Mouse (Mus musculus): ENCODE measurements at regions not wholly inside any gene's neighbourhood (a gene's known extent, or its start where the extent isn't known, plus 50 kb on each side); places are given as distances from the start of the nearest gene placed in this dataset.

GRCm38 (mm10) chr4:64901091-64901845 lies 222.7 kb upstream of the Pappa start:
- WGBS = 83% methylated on average over 5 of the region's 5 CpGs
- no peak overlapping the region for H3K9ac ChIP-seq (replicated peaks; ENCODE audit: low read length, poor library complexity, severe bottlenecking)
- no peaks in the 10 kb centered on the region for H3K4me1 ChIP-seq (ENCODE audit: insufficient read depth, low read length)
- H3K9me3 ChIP-seq (ENCODE audit: low read length) = no peaks in the 10 kb centered on the region
- no peak for DNase-seq (ENCODE audit: low spot score)
- no peaks in the 10 kb centered on the region for H3K27me3 ChIP-seq (ENCODE audit: insufficient read depth, low read length)
- no peak overlapping the region for H3K4me3 ChIP-seq (ENCODE audit: low read depth, low read length)
- no peak overlapping the region for H3K4me2 ChIP-seq (ENCODE audit: low read depth, low read length, poor library complexity, severe bottlenecking)
- no peak for ATAC-seq (ENCODE audit: low FRiP score)
- H3K36me3 ChIP-seq (ENCODE audit: insufficient read depth, low read length) = no peaks in the 10 kb centered on the region
- no peak overlapping the region for H3K27ac ChIP-seq (ENCODE audit: low read depth, low read length)
- no peak for TF ChIP-seq CTCF (IDR thresholded peaks at IDR 0.05)

GRCm38 (mm10) chr4:64923751-64924150 lies 200.2 kb upstream of the Pappa start:
- H3K27ac ChIP-seq (ENCODE audit: low read depth, low read length) = no peak overlapping the region
- H3K9me3 ChIP-seq (ENCODE audit: low read length) = no peaks in the 10 kb centered on the region
- no peak for TF ChIP-seq CTCF (IDR thresholded peaks at IDR 0.05)
- H3K9ac ChIP-seq (replicated peaks; ENCODE audit: low read length, poor library complexity, severe bottlenecking) = no peak overlapping the region
- H3K36me3 ChIP-seq (ENCODE audit: insufficient read depth, low read length) = no peaks in the 10 kb centered on the region
- no peaks in the 10 kb centered on the region for H3K27me3 ChIP-seq (ENCODE audit: insufficient read depth, low read length)
- no peak overlapping the region for H3K4me2 ChIP-seq (ENCODE audit: low read depth, low read length, poor library complexity, severe bottlenecking)
- DNase-seq (ENCODE audit: low spot score) (no peak), ATAC-seq (ENCODE audit: low FRiP score) (no peak)
- H3K4me1 ChIP-seq (ENCODE audit: insufficient read depth, low read length) = no peaks in the 10 kb centered on the region
- no peak overlapping the region for H3K4me3 ChIP-seq (ENCODE audit: low read depth, low read length)

GRCm38 (mm10) chr4:64928553-64928952 lies 195.4 kb upstream of the Pappa start:
- Histone ChIP-seq H3K36me3 (ENCODE audit: insufficient read depth, low read length) (no peaks in the 10 kb centered on the region), H3K27ac (ENCODE audit: low read depth, low read length) (no peak overlapping the region), H3K9me3 (ENCODE audit: low read length) (no peaks in the 10 kb centered on the region), H3K4me1 (ENCODE audit: insufficient read depth, low read length) (no peaks in the 10 kb centered on the region), H3K9ac (replicated peaks; ENCODE audit: low read length, poor library complexity, severe bottlenecking) (no peak overlapping the region), H3K4me2 (ENCODE audit: low read depth, low read length, poor library complexity, severe bottlenecking) (no peak overlapping the region), H3K27me3 (ENCODE audit: insufficient read depth, low read length) (no peaks in the 10 kb centered on the region), H3K4me3 (ENCODE audit: low read depth, low read length) (no peak overlapping the region)
- ATAC-seq (ENCODE audit: low FRiP score) (no peak), DNase-seq (ENCODE audit: low spot score) (no peak)
- no peak for TF ChIP-seq CTCF (IDR thresholded peaks at IDR 0.05)
- 67% methylated on average over 2 of the region's 2 CpGs for WGBS

- ATAC-seq (ENCODE audit: low FRiP score) = no peak
Measured at GRCm38 (mm10) chr4:64945547-64945946, 178.4 kb upstream of the Pappa start.

GRCm38 (mm10) chr4:64952651-64953050 lies 171.3 kb upstream of the Pappa start:
- H3K4me2 ChIP-seq (ENCODE audit: low read depth, low read length, poor library complexity, severe bottlenecking) = no peak overlapping the region
- H3K27ac ChIP-seq (ENCODE audit: low read depth, low read length) = no peak overlapping the region
- DNase-seq (ENCODE audit: low spot score) (no peak), ATAC-seq (ENCODE audit: low FRiP score) (no peak)
- no peaks in the 10 kb centered on the region for H3K36me3 ChIP-seq (ENCODE audit: insufficient read depth, low read length)
- no peak for TF ChIP-seq CTCF (IDR thresholded peaks at IDR 0.05)
- no peak overlapping the region for H3K4me3 ChIP-seq (ENCODE audit: low read depth, low read length)
- no peaks in the 10 kb centered on the region for H3K9me3 ChIP-seq (ENCODE audit: low read length)
- H3K27me3 ChIP-seq (ENCODE audit: insufficient read depth, low read length) = no peaks in the 10 kb centered on the region
- H3K9ac ChIP-seq (replicated peaks; ENCODE audit: low read length, poor library complexity, severe bottlenecking) = no peak overlapping the region
- H3K4me1 ChIP-seq (ENCODE audit: insufficient read depth, low read length) = no peaks in the 10 kb centered on the region

More at GRCm38 (mm10) chr4:64945547-64945946, 178.4 kb upstream of the Pappa start:
- H3K27ac ChIP-seq (ENCODE audit: low read depth, low read length) = no peak overlapping the region
- H3K4me1 ChIP-seq (ENCODE audit: insufficient read depth, low read length) = no peaks in the 10 kb centered on the region
- H3K9me3 ChIP-seq (ENCODE audit: low read length) = no peaks in the 10 kb centered on the region
- no peak for DNase-seq (ENCODE audit: low spot score)
- H3K36me3 ChIP-seq (ENCODE audit: insufficient read depth, low read length) = no peaks in the 10 kb centered on the region
- H3K9ac ChIP-seq (replicated peaks; ENCODE audit: low read length, poor library complexity, severe bottlenecking) = no peak overlapping the region
- no peak overlapping the region for H3K4me3 ChIP-seq (ENCODE audit: low read depth, low read length)
- H3K4me2 ChIP-seq (ENCODE audit: low read depth, low read length, poor library complexity, severe bottlenecking) = no peak overlapping the region
- TF ChIP-seq CTCF (IDR thresholded peaks at IDR 0.05) = no peak
- no peaks in the 10 kb centered on the region for H3K27me3 ChIP-seq (ENCODE audit: insufficient read depth, low read length)

- Histone ChIP-seq H3K9ac (replicated peaks; ENCODE audit: low read length, poor library complexity, severe bottlenecking) (no peak overlapping the region), H3K9me3 (ENCODE audit: low read length) (no peaks in the 10 kb centered on the region), H3K27ac (ENCODE audit: low read depth, low read length) (no peak overlapping the region), H3K36me3 (ENCODE audit: insufficient read depth, low read length) (no peaks in the 10 kb centered on the region), H3K4me3 (ENCODE audit: low read depth, low read length) (no peak overlapping the region), H3K4me2 (ENCODE audit: low read depth, low read length, poor library complexity, severe bottlenecking) (no peak overlapping the region), H3K4me1 (ENCODE audit: insufficient read depth, low read length) (no peaks in the 10 kb centered on the region), H3K27me3 (ENCODE audit: insufficient read depth, low read length) (no peaks in the 10 kb centered on the region)
- DNase-seq (ENCODE audit: low spot score) = no peak
- TF ChIP-seq CTCF (IDR thresholded peaks at IDR 0.05) = no peak
- WGBS = 79% methylated on average over 4 of the region's 4 CpGs
- ATAC-seq (ENCODE audit: low FRiP score) = no peak
Measured at GRCm38 (mm10) chr4:64958843-64959242, 165.1 kb upstream of the Pappa start.
